Mouse (Mus musculus): ENCODE data around the gene Gna15.

The Gna15 gene

DNA sequence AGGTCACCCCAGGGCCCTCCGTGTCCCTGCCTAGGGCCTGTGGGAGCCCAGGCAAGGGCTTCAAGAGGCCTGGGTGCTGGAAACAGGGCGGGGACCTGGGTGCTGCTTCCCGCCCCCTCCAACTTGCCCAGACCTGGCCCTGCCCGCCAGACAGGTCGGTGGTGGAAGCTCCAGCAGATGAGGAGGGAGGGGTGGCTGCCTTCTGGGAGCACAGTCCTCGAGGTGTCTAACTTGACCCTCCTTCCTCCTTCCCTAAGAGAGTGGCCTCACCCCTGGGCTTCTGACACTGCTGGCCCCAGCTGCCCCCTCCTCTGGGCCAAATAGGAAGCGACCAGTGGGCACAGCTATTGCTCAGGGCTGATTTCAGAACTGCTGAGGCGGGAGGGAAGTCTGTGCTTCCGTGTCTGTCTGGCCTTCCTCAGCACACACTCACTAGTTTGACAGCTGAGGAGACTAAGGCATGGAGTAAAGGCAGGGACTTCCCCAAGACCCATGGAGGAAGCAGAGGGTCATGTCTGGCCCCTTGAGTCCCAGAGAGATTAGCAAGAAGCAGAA lies at the start of gene Gna15:
Gene Gna15 (minus strand): TSS at position 175 of the 555 bp plus-strand sequence.
- peak; percentile 48 for DNase-seq (ENCODE audit: low read depth, low spot score)

DNA sequence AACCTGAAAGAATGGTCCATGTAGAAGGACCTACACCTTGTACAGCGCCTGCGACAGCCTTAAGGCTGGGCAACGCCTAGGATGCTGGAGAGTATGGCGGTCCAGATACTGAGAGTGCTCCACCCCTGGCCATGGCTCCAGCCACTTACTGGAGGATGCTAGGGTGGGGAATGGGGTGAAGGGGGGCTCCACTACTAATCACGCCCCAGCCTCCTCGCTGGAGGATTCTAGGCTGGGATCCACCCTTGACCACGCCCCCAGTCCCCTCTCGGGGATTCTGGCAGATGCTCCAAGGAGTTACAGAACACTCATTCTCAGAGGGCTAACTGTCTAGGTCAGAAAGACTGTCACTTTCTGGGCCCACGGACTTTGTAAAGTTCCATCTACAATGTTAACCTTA lies 49.0 kb upstream of the Gna15 start:
- no peak for DNase-seq (ENCODE audit: low read depth, low spot score)

DNA sequence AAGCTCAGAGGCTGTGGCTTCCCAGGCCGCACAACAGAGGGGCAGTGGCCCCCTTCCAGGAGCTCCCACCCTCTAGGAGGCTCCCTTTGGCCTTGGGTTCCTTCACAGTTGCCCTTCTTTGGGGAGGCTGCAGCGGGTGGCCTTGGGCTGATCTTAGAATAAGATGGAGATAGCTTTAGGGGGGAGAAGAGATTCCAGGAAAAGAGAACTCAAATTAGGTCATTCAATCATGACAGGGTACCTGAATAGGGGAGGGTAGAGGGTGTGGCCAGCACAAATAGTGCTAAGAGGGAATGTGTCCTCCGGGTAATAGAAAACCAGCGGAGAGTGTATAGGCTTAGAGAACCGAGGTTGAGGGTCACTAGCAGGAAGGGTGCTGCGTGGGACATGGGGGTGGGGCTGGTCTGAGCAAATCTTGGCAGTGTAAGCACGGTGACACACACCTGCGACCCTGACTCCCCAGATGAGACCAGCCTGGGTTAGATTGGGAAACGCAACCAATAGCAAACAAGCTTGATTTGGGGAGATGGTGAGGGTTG lies 48.2 kb upstream of the Gna15 start:
- no peak for DNase-seq (ENCODE audit: low read depth, low spot score)

DNA sequence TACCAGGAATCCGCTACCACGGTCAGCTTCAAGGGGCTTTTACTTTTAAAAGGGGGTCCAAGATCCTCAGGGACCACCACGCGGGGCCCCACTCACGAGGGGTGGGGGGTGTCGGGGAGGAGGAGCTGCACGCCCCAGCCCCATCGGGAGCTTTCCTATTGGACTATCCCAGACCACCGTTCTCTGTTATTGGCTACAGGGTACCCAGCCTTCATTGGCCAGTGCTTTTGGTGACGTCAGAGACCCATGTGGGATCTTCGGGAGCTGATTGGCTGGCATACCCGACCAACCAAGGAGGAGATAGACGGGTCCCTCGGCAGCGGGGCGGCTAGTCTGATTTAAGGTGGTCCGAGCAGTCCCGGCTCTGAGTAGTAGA lies 47.5 kb upstream of the Gna15 start:
- peak; percentile 99 for DNase-seq (ENCODE audit: low read depth, low spot score)

DNA sequence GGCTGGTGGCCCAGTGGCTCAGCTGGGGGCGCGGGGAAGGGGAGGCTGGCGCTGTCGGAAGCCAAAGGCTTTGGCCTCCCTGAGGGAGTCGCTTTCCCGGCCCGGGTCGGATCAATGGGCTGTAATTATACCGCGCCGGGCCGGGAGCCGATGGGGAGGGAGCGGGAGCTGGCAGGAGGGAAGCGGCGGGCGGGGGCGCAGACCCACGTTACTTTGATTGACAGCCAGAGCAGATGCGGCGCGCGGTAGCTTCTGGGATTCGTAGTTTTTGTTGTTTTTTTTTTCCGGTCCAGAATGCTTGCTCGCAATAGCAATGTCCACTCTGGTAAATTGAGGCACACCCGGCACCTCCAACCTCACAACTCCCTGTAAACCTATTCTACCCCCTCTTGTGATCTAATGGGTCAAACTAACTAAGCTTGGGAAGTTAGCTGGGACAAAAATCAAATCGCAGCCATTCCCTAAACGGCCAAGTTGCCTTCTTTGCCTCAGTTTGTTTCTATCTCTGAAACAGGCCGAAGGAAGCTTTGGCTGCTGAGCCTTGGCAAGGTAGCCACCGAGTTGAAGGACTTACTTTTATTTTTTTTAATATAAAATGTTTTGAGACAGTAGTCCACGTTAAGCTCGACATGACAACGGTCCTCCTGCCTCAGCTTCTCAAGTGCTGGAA lies 46.9 kb upstream of the Gna15 start:
- peak; percentile 93 for DNase-seq (ENCODE audit: low read depth, low spot score)

DNA sequence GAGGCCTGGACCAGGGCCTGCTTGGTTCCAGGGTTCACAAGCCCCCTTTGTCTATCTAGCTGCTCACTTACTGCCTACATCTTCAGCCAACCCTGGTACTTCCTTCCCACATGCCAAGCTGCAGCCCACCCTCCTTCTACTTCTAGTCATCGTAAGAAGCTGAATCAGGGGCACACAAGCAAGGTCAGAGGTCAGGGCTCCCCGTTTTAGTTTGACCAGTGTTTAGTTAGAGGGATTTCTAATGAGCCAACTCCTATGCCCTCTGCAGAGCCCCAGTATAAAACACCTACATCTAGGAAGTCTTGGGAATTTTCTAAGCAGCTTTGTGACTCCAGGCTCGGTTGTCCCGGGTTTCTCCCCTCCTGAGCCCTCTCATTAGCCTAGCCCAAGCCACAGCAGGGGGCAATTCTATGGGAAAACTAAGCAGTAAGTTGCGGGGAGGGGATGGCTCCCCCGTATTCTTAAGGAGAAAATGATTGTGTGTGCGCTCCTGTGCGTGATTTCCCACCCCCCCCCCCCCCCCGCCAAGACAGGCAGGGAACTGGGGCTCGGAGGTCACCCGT lies 46.3 kb upstream of the Gna15 start:
- no peak for DNase-seq (ENCODE audit: low read depth, low spot score)

DNA sequence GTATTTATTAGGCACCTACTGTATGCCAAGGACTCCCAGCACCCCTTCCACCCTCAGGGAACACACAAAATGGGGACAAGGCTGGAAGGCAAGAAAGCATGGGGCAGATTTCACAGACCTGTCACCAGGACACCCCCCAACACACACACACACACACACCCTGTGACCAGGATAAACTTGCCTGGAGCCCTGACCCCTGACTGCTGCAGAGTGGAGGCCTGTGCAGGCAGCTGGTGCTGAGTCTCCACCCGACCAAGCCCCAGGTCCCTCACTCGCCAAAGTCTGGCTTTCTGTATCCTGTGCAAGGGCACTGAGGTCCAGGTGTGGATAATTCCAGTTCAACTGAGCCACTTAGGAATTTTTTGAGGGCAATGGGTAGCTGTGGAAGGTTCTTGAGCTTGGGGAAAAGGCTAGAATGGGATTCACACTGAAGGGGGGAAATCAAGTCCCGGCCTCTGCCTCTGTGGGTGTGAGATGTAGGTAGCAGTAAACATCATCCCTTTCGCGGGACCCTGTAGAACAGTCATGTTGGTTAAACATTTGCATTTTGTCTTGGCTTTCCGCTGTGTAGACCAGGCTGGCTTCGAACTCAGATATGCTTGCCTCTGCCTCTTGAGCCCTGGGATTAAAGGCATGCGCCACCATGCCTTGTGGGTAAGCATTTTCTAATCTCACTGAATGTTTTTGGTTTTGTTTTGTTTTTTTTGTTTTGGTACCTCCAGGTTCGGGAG lies 45.6 kb upstream of the Gna15 start:
- no peak for DNase-seq (ENCODE audit: low read depth, low spot score)

DNA sequence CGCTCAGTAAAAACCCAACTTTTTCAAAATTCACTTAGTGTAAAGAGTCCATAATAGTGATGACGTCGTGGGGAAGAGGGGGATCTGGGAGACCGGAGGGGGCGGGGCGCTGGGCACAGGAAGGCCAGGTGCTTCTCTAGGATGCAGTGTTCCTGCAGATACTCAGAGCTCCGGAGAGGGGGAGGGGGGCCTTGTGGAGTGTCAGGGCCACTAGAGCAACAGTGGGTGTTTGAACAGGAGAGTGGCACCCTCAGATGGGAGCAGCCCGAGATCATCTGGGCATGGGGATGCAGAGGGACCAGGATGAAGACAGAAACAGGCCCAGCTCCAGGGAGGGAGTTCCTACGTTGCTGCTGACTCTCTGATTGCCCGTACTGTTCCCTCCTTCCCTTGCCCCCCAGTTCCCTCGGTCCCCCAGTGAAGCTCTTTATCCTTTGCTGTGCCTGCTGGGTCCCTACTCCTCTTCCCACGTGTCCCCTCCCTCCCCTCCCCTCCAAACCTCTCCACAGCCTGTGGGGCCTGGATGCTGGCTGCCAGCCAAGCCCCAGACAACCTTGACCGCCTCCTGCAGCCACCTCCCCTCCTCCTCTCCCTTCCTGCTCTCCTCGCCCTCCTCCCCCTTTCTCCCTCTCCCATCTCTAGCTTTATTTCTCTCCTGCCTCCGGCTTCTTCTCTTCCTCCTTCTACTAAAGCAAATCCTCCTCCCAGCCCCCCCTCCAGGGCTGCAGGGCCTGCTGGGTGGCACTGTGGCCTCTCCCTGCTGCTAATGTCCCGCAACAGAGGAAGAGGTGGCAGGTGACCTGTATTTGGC lies 44.6 kb upstream of the Gna15 start:
- no peak for DNase-seq (ENCODE audit: low read depth, low spot score)

DNA sequence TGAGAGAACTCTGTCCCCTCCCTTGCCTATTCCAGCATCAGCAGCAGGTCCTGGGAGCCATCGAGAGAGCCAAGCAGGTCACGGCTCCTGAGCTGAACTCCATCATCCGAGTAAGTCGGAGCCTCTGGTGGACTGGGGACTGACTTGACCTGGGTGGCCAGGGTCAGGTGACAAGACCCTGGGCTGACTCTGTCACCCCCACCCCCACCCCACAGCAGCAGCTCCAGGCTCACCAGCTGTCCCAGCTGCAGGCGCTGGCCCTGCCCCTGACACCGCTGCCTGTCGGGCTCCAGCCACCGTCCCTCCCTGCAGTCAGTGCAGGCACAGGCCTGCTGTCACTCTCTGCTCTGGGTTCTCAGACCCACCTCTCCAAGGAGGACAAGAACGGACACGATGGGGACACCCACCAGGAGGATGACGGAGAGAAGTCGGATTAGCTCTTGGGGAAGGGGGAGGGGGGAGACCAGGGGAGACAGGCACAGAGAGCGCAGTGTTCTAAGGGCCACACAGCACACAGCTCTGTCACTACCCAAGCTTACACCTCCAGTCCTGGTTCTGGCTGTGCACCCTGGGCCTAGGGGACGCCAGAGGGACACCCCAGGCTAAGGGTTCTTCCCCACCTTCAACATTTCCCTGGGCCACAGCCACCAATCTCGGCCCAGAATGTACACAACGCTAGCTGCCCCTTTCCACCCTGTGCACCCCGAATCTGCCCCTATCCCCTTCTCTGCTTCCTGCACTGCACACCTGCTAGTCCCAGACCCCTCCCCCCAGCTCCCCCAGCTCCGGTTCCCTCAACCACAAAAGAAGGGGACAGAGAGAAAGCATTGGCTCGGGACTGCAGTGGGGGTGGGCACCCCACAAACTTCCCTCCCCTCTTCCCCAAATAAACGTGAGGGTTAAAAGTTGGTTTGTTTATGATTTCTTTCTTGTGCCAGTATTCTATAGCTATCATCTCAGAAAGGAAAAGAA lies 41.5 kb upstream of the Gna15 start:
- DNase-seq (ENCODE audit: low read depth, low spot score) = no peak

DNA sequence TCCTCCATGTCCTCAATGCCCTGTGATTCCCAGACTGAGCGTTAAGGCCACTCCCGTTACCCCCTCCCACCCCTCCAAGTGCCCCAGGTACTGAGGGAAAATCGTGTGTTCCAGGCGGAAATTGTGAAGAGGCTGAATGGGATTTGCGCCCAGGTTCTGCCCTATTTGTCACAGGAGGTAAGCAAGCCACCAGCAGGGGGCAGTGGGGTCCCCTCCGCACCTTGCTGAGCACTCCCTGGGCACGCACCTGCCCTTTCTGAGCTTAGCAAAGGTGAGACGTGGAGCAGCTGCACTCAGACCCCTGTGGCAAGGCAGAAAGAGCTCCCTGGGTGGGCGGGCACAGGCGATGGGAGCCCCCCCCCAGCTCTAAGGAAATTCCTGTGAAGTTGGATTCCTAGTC lies 40.7 kb upstream of the Gna15 start:
- no peak for DNase-seq (ENCODE audit: low read depth, low spot score)

DNA sequence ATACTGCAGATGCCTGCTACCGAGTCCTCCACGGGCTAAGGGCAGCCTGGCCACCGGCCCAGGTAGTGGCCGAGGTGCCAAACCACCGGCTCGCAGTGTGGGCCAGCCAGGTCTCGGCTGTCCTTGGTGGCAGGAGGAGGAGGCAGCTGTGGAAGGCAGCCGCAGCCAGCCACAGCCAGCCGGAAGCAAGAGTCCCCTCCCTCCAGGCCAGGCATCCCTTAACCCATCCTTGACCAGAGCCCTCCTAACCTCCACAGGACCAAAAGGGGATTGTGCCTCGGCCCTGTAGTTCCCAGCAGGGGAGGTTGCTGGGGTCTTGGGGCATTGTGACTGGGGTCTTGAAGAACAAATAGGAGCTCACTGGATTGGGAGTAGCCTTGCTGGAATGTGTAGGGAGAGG lies 40.2 kb upstream of the Gna15 start:
- DNase-seq (ENCODE audit: low read depth, low spot score) = no peak

DNA sequence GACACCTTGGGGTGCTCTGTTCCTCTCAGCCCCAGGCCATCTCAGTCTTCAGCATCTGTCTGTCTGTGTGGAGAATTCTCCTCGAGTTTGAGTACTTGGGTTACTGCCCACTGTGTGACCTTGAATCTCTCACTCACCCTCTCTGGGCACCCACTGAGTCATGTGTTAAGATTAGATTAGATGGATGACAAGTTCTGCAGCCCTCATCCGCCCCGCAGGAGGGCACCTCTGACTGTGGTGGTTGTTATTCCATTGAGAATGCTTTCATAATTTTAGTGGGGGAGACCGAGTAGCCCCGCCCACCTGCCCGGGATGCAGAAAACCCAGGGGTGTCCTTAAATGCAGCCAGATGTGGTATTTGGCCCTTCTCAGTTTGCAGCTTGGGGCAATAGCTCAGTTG lies 39.5 kb upstream of the Gna15 start:
- DNase-seq (ENCODE audit: low read depth, low spot score) = no peak

DNA sequence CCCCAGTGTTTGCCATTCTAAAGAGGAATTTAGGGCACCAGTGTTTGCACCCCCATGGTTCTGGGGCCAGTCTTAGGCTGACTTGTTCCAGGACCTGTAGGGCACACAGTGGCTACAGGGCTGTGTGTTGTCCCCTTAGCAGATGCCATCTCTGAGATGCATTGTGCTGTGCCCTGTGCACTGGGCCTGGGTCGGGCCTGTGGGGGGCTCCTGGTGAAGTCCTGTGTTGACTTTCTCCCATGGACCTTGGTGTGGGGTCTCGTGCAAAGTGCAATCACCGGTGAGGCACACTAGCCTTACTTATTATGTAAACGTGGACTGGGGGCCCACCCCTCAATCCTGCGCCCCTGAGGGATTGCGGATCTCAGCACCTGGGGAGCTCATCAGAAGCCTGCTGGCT lies 38.4 kb upstream of the Gna15 start:
- DNase-seq (ENCODE audit: low read depth, low spot score) = no peak

DNA sequence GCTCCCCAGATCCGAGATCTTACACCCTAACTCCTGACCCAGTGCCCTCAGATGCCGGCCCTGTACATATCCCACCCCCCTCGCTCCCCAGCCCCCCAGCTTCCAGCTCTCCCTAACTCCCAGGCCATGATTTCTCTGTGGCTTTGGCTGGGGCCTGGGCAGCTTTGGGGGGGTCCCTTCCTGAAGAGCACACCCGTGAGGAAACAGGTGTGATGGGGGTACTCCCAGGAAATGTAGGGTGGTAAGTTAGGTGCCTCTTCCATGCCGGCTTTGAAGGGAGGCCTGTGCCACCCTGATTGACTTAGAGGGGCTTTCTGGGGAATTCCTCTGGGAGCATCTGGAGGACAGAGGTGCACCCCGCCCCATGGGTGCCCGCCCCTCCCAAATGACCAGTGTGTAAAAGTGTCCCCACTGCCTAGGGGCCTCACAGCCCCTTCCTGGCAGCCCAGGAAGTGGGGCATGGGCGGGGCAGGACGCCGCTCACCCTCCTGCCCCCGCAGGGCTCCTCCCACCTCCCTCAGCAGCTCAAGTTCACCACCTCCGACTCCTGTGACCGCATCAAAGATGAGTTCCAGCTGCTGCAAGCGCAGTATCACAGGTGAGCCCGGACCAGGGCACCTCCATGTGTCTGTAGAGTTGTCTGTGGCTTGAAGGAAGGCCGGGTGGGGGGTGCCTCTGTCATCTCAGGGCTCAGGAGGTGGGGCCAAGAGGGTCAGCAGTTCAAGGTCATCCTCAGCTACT lies 36.9 kb upstream of the Gna15 start:
- DNase-seq (ENCODE audit: low read depth, low spot score) = no peak

DNA sequence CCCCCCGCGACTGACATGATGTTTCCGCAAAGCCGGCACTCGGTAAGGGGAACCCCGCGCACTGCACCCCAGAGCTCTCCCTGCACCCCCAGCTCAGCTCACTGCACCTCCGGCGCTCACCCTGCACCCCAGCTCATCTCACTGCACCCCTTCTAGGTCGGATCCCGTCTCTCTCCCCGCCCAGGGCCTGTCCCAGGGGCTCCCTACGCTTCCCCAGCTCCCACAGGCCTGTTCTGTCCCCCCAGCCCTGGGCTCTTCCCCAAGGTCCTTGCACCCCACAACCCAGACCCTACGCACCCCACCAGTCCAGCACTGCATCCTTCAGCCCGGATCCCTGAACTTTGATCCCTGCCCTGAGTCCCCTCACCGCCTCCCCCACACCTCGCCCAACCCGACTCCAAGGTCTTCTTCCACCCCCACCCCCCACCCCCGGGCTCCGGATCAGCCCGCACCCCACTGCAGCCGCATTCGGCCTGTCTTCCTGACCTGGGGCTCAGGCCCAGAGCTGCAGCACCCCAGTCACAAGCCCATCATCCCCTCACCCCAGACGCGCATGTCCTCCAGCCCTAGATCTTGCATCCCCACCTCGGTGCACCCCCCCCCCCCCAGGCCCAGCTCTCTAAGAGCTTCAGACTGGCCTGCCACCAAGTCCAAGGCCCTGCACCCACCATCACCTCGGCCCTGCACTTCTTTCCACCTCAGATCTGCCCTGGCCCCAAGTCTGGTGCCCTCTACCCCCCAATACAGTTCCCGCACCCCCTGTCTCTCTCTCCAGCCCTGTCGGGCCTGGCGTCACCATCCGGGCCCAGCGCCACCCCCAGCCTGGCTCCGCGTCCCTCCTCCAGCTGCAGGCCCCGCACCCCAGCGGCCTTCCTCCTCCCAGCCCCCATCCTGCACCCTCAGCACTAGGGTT lies 35.9 kb upstream of the Gna15 start:
- DNase-seq (ENCODE audit: low read depth, low spot score) = no peak

DNA sequence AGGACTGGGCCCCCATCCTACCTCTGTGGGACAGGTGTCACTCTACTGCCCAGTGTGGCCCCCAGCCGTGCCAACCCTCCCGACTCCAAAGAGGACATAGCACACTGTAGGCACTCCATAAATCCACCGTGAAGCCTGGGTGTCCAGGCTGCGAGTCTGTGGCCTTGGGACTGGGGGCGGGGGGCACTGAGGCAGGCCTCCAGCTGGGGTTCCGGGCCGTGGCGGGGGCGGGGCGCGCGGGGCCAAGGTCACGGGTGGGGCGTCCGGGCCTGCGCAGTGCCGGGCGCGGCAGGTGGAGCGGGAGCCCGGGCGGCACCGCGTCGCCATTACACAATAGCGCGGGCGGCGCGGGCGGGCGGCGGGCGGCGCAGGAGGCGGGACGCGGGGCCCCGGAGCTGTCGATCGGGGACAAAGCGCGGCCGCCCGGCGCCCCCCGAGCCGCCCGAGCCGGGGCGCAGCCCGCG lies 35.2 kb upstream of the Gna15 start, which contains the start of gene Aes:
Gene Aes (plus strand): TSS at position 326 of the 464 bp plus-strand sequence.
- DNase-seq (ENCODE audit: low read depth, low spot score) = no peak

DNA sequence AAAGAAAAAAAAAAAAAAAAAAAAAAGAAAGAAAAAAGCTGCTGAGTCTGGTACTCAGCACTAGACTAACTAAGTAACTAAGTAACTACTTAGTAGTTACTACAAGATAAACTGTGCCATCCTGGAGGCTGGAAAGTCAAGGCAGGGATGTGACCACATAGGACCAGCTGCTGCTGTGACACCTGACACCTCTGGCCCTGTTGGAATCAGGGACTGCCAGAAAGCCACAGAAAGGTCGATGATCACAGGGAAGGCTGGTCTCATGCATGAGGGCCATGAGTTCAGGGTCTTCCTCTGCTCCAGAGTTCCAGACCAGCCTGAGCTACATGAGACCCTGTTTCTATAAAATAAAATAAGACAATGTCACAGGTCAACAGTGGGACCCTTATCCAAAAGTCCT lies 33.5 kb upstream of the Gna15 start:
- DNase-seq (ENCODE audit: low read depth, low spot score) = no peak

DNA sequence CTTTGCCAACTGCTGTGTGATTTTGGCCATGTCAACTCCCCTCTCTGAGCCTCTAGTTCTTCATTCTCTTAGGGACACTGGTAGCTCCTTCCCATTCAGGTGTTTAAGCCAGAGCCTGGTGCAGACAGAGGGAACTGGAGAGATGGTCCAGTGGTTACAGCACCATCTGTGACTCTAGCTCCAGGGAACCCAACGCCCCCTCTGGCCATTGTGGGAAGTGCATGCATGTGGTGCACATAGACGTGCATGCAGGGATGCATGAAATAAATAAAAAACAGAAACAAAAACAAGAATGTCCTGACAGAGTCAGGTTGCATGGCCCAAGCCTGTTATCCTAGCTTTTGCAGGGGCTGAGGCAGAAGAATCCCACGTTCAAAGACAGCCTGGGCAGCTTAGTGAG lies 32.3 kb upstream of the Gna15 start:
- DNase-seq (ENCODE audit: low read depth, low spot score) = no peak

Measured in skeletal muscle tissue, adult 2 months (tissue).